Mouse (Mus musculus) bone marrow macrophage, adult 2 months (primary cell): Measurements from ENCODE around the gene H2afy.
A peak's percentile ranks its signal among the peaks of the same experiment; 100 is the strongest.

Source experiments
- CTCF ChIP-seq: IDR thresholded peaks from 2 replicates; pipeline ENCODE4 v1.5.1; 2012; ENCODE audit warnings: low read depth, mild to moderate bottlenecking, low read length, moderate library complexity
- POLR2A ChIP-seq: IDR thresholded peaks from 2 replicates; pipeline ENCODE4 v1.6.1; 2012; ENCODE audit warnings: mild to moderate bottlenecking, low read depth, low read length, borderline replicate concordance

GRCm38 (mm10) chr13:56172106-56172505 lies 35.9 kb upstream of the H2afy start:
- TF ChIP-seq CTCF (0 out of 2 replicates have a peak, but pooled peaks have one; percentile 3), POLR2A (no peak)
